Mouse (Mus musculus): Measurements from ENCODE around the gene Btbd7.

The Btbd7 gene

GRCm38 (mm10) chr12:102782841-102783240, 95.4 kb downstream of the Btbd7 start:
- DNase-seq (ENCODE audit: low spot score in 2 of 2), result no peak

- DNase-seq (ENCODE audit: low spot score in 2 of 2), result no peak
These were observed 98.8 kb downstream of the Btbd7 start for GRCm38 (mm10) chr12:102779452-102779851.

GRCm38 (mm10) chr12:102778151-102778550, 100.1 kb downstream of the Btbd7 start:
- DNase-seq (ENCODE audit: low spot score in 2 of 2), result no peak

- DNase-seq (ENCODE audit: low spot score in 2 of 2), result no peak
These were observed 102.2 kb downstream of the Btbd7 start for GRCm38 (mm10) chr12:102776035-102776434.

GRCm38 (mm10) chr12:102772676-102773075, 105.6 kb downstream of the Btbd7 start:
- DNase-seq (ENCODE audit: low spot score in 2 of 2), result no peak

- no peak for DNase-seq (ENCODE audit: low spot score in 2 of 2)
These were observed 106.7 kb downstream of the Btbd7 start for GRCm38 (mm10) chr12:102771601-102772000.

GRCm38 (mm10) chr12:102769000-102769399, 109.3 kb downstream of the Btbd7 start:
- DNase-seq (ENCODE audit: low spot score in 2 of 2), result no peak

GRCm38 (mm10) chr12:102763696-102764095, 114.6 kb downstream of the Btbd7 start:
- DNase-seq (ENCODE audit: low spot score in 2 of 2), result no peak

GRCm38 (mm10) chr12:102761668-102762067, 116.6 kb downstream of the Btbd7 start:
- DNase-seq (ENCODE audit: low spot score in 2 of 2), result no peak

- no peak for DNase-seq (ENCODE audit: low spot score in 2 of 2)
These were observed 119.3 kb downstream of the Btbd7 start for GRCm38 (mm10) chr12:102758936-102759335.

GRCm38 (mm10) chr12:102758403-102758756, 119.9 kb downstream of the Btbd7 start, which contains the start of gene Gm20604:
Gene Gm20604, minus strand, starts transcription at chr12:102758672.
- DNase-seq (ENCODE audit: low spot score in 2 of 2), result no peak

GRCm38 (mm10) chr12:102757689-102758402, 120.4 kb downstream of the Btbd7 start, which contains the start of the genes Gm28051, Gon7 and Ubr7:
Gene Gm28051, minus strand, starts transcription at chr12:102757765.
Gene Gon7, minus strand, starts transcription at chr12:102757803.
Gene Ubr7, plus strand, starts transcription at chr12:102757967.
- DNase-seq (ENCODE audit: low spot score in 2 of 2), result peak; percentile 95 to 96

- no peak for DNase-seq (ENCODE audit: low spot score in 2 of 2)
These were observed 121.1 kb downstream of the Btbd7 start for GRCm38 (mm10) chr12:102757055-102757688.

GRCm38 (mm10) chr12:102756304-102756703, 122.0 kb downstream of the Btbd7 start:
- no peak for DNase-seq (ENCODE audit: low spot score in 2 of 2)

- no peak for DNase-seq (ENCODE audit: low spot score in 2 of 2)
These were observed 130.0 kb downstream of the Btbd7 start for GRCm38 (mm10) chr12:102748256-102748655.

GRCm38 (mm10) chr12:102744839-102745238, 133.4 kb downstream of the Btbd7 start:
- no peak for DNase-seq (ENCODE audit: low spot score in 2 of 2)

- DNase-seq (ENCODE audit: low spot score in 2 of 2), result peak; percentile 80 to 88
These were observed 134.4 kb downstream of the Btbd7 start, which contains the start of the genes Moap1 and Tmem251 for GRCm38 (mm10) chr12:102743589-102744574. Gene Moap1, minus strand, starts transcription at chr12:102743661. Gene Tmem251, plus strand, starts transcription at chr12:102743762.

- no peak for DNase-seq (ENCODE audit: low spot score in 2 of 2)
These were observed 135.2 kb downstream of the Btbd7 start for GRCm38 (mm10) chr12:102743036-102743588.

GRCm38 (mm10) chr12:102742056-102742455, 136.2 kb downstream of the Btbd7 start:
- no peak for DNase-seq (ENCODE audit: low spot score in 2 of 2)

GRCm38 (mm10) chr12:102740285-102740684, 138.0 kb downstream of the Btbd7 start:
- no peak for DNase-seq (ENCODE audit: low spot score in 2 of 2)

GRCm38 (mm10) chr12:102739096-102739495, 139.2 kb downstream of the Btbd7 start:
- no peak for DNase-seq (ENCODE audit: low spot score in 2 of 2)
